19 mouse cellular contexts compared by ENCODE assay signal in genomic region chr1:83396284-83396683, GRCm38 (mm10). TPM values are rescaled to one million over a fixed set of nuclear protein-coding genes. Genes with fewer than 3 reads are reported as not detected.
DNase-seq lines count a peak whose midpoint lies in the region; ATAC-seq lines count a peak whose summit lies in the region.
"Had no signal": no experiment of that assay in that cellular context is flagged by ENCODE, and none has a peak within 500 bp of the region (broad histone marks: within the 10 kb centered on the region; RNA-seq: fewer than 3 reads in every experiment).

No protein-coding gene starts in this region.

- no peak overlapping the region for H3K27ac ChIP-seq in liver, embryonic 12.5 days
- H3K27ac ChIP-seq: embryonic facial prominence, embryonic 10.5 days; embryonic facial prominence, embryonic 12.5 days; forebrain, embryonic 13.5 days; forebrain, embryonic 15.5 days had no signal

- no peaks in the 10 kb centered on the region for H3K9me3 ChIP-seq in liver, embryonic 12.5 days (replicated peaks)
- H3K9me3 ChIP-seq: embryonic facial prominence, embryonic 10.5 days; embryonic facial prominence, embryonic 12.5 days; forebrain, embryonic 13.5 days; forebrain, embryonic 15.5 days had no signal

- H3K27me3 ChIP-seq in liver, embryonic 12.5 days (replicated peaks), result no peaks in the 10 kb centered on the region
- H3K27me3 ChIP-seq: embryonic facial prominence, embryonic 12.5 days; forebrain, embryonic 13.5 days; forebrain, embryonic 15.5 days had no signal

- DNase-seq in heart, adult 18-20 months, result peak; percentile 8 to 9
- no peak for DNase-seq in heart, postnatal 36 days
- peak; percentile 35 for DNase-seq in right cerebral cortex, adult 18-20 months
- no peak for DNase-seq in right cerebral cortex, postnatal 25 days
- DNase-seq: adrenal gland, adult 2 months; adrenal gland, postnatal 10 days; adrenal gland, postnatal 25 days; cerebellum, adult 11-12 months; cerebellum, adult 2 months; cerebellum, adult 9-10 months; cerebellum, postnatal 25 days; forebrain, postnatal 0 days had no signal

- ATAC-seq in liver, embryonic 12.5 days, result no peak
- ATAC-seq: forebrain, embryonic 13.5 days; forebrain, embryonic 15.5 days; forebrain, postnatal 0 days had no signal

- H3K4me3 ChIP-seq in liver, embryonic 12.5 days, result no peak overlapping the region
- H3K4me3 ChIP-seq: embryonic facial prominence, embryonic 10.5 days; embryonic facial prominence, embryonic 12.5 days; forebrain, embryonic 13.5 days; forebrain, embryonic 15.5 days had no signal

- no peak overlapping the region for H3K4me2 ChIP-seq in liver, embryonic 12.5 days
- H3K4me2 ChIP-seq: embryonic facial prominence, embryonic 12.5 days; forebrain, embryonic 13.5 days; forebrain, embryonic 15.5 days had no signal

- no peak overlapping the region for H3K9ac ChIP-seq in liver, embryonic 12.5 days
- H3K9ac ChIP-seq: embryonic facial prominence, embryonic 12.5 days; forebrain, embryonic 13.5 days; forebrain, embryonic 15.5 days; forebrain, postnatal 0 days had no signal

- WGBS in liver, embryonic 12.5 days (ENCODE audit: insufficient replicate concordance), result 66% methylated on average over 2 of the region's 2 CpGs

- intact Hi-C loops in heart, postnatal 36 days (cut with DNase I), result no loop called here

- H3K36me3 ChIP-seq in liver, embryonic 12.5 days, result no peaks in the 10 kb centered on the region
- H3K36me3 ChIP-seq: embryonic facial prominence, embryonic 10.5 days; embryonic facial prominence, embryonic 12.5 days; forebrain, embryonic 15.5 days had no signal

- no peaks in the 10 kb centered on the region for H3K4me1 ChIP-seq in liver, embryonic 12.5 days
- H3K4me1 ChIP-seq: embryonic facial prominence, embryonic 10.5 days; embryonic facial prominence, embryonic 12.5 days; forebrain, embryonic 13.5 days; forebrain, embryonic 15.5 days had no signal

RNA-seq across cellular contexts. Expression of gene Sphkap, which starts 11.7 kb away (rescaled TPM):
- 1 to 10 TPM in 1 of 2 experiments, under 1 TPM in 1; 0.47 to 1.0 TPM for total RNA-seq in heart, adult 18-20 months (2021)
- under 1 TPM; 0.36 to 0.68 TPM for total RNA-seq in heart, postnatal 36 days (2021)
- 0.10 and 0.19 TPM in 2 replicates for polyA plus RNA-seq in liver, embryonic 12.5 days (2016; fragmentation: Nextera tagmentation; extraction: Ambion mirVana)
- total RNA-seq: MEL had no signal
- polyA plus RNA-seq: C2C12 had no signal

Comparison
In these comparisons a context has a peak if more than half of its experiments do, and no peak if none do; other contexts are left out.
1. DNase-seq: peak in heart, adult 18-20 months (2 of 2) and right cerebral cortex, adult 18-20 months (single experiment); none in heart, postnatal 36 days (0 of 2) and right cerebral cortex, postnatal 25 days (single experiment).